Mouse (Mus musculus) CH12.LX (cell line): ENCODE data around the gene Slf1. TPM values are rescaled to one million over a fixed set of nuclear protein-coding genes. Genes with fewer than 3 reads are reported as not detected.

Experiments
- DNase-seq: peaks from one replicate; pipeline ENCODE4 v3.0.0-alpha.2; 2013; ENCODE audit errors: extremely low read depth
- H3K27ac ChIP-seq: 2 replicates; pipeline ENCODE4 v1.5.1; 2012; ENCODE audit warnings: low read depth, mild to moderate bottlenecking, control low read depth, moderate library complexity; ENCODE audit not compliant: insufficient read depth
- H3K27me3 ChIP-seq: replicated peaks from 2 replicates; pipeline ENCODE3; 2012; ENCODE audit warnings: inconsistent platforms
- H3K36me3 ChIP-seq, 2 experiments: replicated peaks in 1 of 2; 2 replicates each; pipeline versions ENCODE3 to v1.6.1; 2012; ENCODE audit warnings: inconsistent platforms in 1 of 2, low read length in 1 of 2, mild to moderate bottlenecking in 1 of 2, mixed read lengths in 1 of 2, moderate library complexity in 1 of 2; ENCODE audit not compliant: control insufficient read depth in 1 of 2, insufficient read depth in 1 of 2
- H3K4me1 ChIP-seq, 2 experiments: 2 replicates each; pipeline ENCODE4 v1.6.1; 2012; ENCODE audit warnings: inconsistent platforms in 1 of 2, moderate library complexity in 1 of 2; ENCODE audit not compliant: insufficient read depth in 2 of 2, control insufficient read depth in 1 of 2
- H3K4me2 ChIP-seq: 2 replicates; pipeline ENCODE4 v1.6.1; 2012; ENCODE audit warnings: low read depth, mild to moderate bottlenecking, control low read depth; ENCODE audit not compliant: poor library complexity, insufficient read depth, severe bottlenecking
- H3K4me3 ChIP-seq, 3 experiments: fragments of 150-350 bp in 1 of 3; sonication (generic) in 1 of 3; replicated peaks in 1 of 3; 2 replicates each; pipeline versions ENCODE3 to v1.5.1; 2011 to 2012; ENCODE audit warnings: low read depth in 2 of 3, low read length in 2 of 3, mild to moderate bottlenecking in 2 of 3, moderate library complexity in 2 of 3, control low read depth in 1 of 3, improper control_type of control experiment in 1 of 3, inconsistent platforms in 1 of 3, mixed read lengths in 1 of 3; ENCODE audit not compliant: poor library complexity in 1 of 3
- H3K79me2 ChIP-seq: replicated peaks from 2 replicates; pipeline ENCODE4 v1.6.1; 2012; ENCODE audit warnings: mild to moderate bottlenecking, moderate library complexity; ENCODE audit not compliant: control insufficient read depth, poor library complexity, insufficient read depth, severe bottlenecking; ENCODE audit errors: extremely low read depth
- H3K9ac ChIP-seq: 2 replicates; pipeline ENCODE4 v1.6.1; 2012; ENCODE audit warnings: low read depth, mild to moderate bottlenecking, control low read depth, moderate library complexity; ENCODE audit not compliant: insufficient read depth
- H3K9me3 ChIP-seq: replicated peaks from 2 replicates; pipeline ENCODE3; 2012; ENCODE audit warnings: low read length, inconsistent platforms, mixed read lengths
- BHLHE40 ChIP-seq: IDR thresholded peaks from 2 replicates; pipeline ENCODE4 v1.6.1; 2011; ENCODE audit warnings: mild to moderate bottlenecking, low read depth, low read length, improper control_type of control experiment
- CHD2 ChIP-seq: IDR thresholded peaks from 2 replicates; pipeline ENCODE4 v1.6.1; 2011; ENCODE audit warnings: low read length, improper control_type of control experiment
- CTCF ChIP-seq, 2 experiments: IDR thresholded peaks in 1 of 2; conservative IDR thresholded peaks in 1 of 2; 2 replicates each; pipeline ENCODE4 v1.5.1; 2011 to 2012; ENCODE audit warnings: low read depth in 2 of 2, low read length in 2 of 2, improper control_type of control experiment in 1 of 2, inconsistent platforms in 1 of 2, mild to moderate bottlenecking in 1 of 2, moderate library complexity in 1 of 2
- E2F4 ChIP-seq: IDR thresholded peaks from 2 replicates; pipeline ENCODE4 v1.6.1; 2011; ENCODE audit warnings: low read depth, low read length, improper control_type of control experiment; ENCODE audit not compliant: insufficient replicate concordance
- ELF1 ChIP-seq: IDR thresholded peaks from 2 replicates; pipeline ENCODE4 v1.6.1; 2014; ENCODE audit warnings: low read depth, mild to moderate bottlenecking, inconsistent platforms, low read length, improper control_type of control experiment
- ETS1 ChIP-seq: conservative IDR thresholded peaks from 2 replicates; pipeline ENCODE4 v1.6.1; 2012; ENCODE audit warnings: low read depth, mild to moderate bottlenecking, inconsistent platforms, low read length, improper control_type of control experiment, moderate library complexity
- HCFC1 ChIP-seq: IDR thresholded peaks from 2 replicates; pipeline ENCODE4 v1.6.1; 2012; ENCODE audit warnings: low read depth, mild to moderate bottlenecking, inconsistent platforms, low read length, improper control_type of control experiment
- JUN ChIP-seq: IDR thresholded peaks from 2 replicates; pipeline ENCODE4 v1.6.1; 2011; ENCODE audit warnings: low read depth, mild to moderate bottlenecking, low read length, improper control_type of control experiment, moderate library complexity; ENCODE audit not compliant: insufficient read depth
- JUND ChIP-seq: conservative IDR thresholded peaks from 2 replicates; pipeline ENCODE4 v1.6.1; 2011; ENCODE audit warnings: low read depth, low read length, improper control_type of control experiment
- KAT2A ChIP-seq: IDR thresholded peaks from 2 replicates; pipeline ENCODE4 v1.6.1; 2012; ENCODE audit warnings: low read length, improper control_type of control experiment, inconsistent platforms; ENCODE audit not compliant: insufficient replicate concordance
- MAFK ChIP-seq: IDR thresholded peaks from 2 replicates; pipeline ENCODE4 v1.6.1; 2011; ENCODE audit warnings: low read length, improper control_type of control experiment; ENCODE audit not compliant: insufficient replicate concordance
- MAZ ChIP-seq: IDR thresholded peaks from 2 replicates; pipeline ENCODE4 v1.6.1; 2012; ENCODE audit warnings: low read depth, mild to moderate bottlenecking, inconsistent platforms, low read length, improper control_type of control experiment, moderate library complexity
- MEF2A ChIP-seq: IDR thresholded peaks from 2 replicates; pipeline ENCODE4 v1.6.1; 2014; ENCODE audit warnings: low read depth, mild to moderate bottlenecking, inconsistent platforms, low read length, improper control_type of control experiment, borderline replicate concordance
- MXI1 ChIP-seq: IDR thresholded peaks from 2 replicates; pipeline ENCODE4 v1.6.1; 2011; ENCODE audit warnings: mild to moderate bottlenecking, low read depth, low read length, improper control_type of control experiment
- NELFE ChIP-seq: IDR thresholded peaks from 2 replicates; pipeline ENCODE4 v1.6.1; 2011; ENCODE audit warnings: low read depth, low read length, improper control_type of control experiment
- NRF1 ChIP-seq: IDR thresholded peaks from 2 replicates; pipeline ENCODE4 v1.6.1; 2014; ENCODE audit warnings: low read depth, mild to moderate bottlenecking, inconsistent platforms, low read length, improper control_type of control experiment, moderate library complexity
- PAX5 ChIP-seq: IDR thresholded peaks from 2 replicates; pipeline ENCODE4 v1.6.1; 2012; ENCODE audit warnings: low read length, inconsistent platforms, mixed read lengths
- POLR2A ChIP-seq: IDR thresholded peaks from 2 replicates; pipeline ENCODE4 v1.6.1; 2011; ENCODE audit warnings: low read depth, mild to moderate bottlenecking, improper control_type of control experiment, low read length
- POLR2AphosphoS2 ChIP-seq: IDR thresholded peaks from 2 replicates; pipeline ENCODE4 v1.6.1; 2011; ENCODE audit warnings: low read depth, low read length, improper control_type of control experiment
- RAD21 ChIP-seq: IDR thresholded peaks from 2 replicates; pipeline ENCODE4 v1.6.1; 2011; ENCODE audit warnings: low read depth, mild to moderate bottlenecking, low read length, improper control_type of control experiment, moderate library complexity
- RCOR1 ChIP-seq: conservative IDR thresholded peaks from 2 replicates; pipeline ENCODE4 v1.6.1; 2012; ENCODE audit warnings: low read depth, mild to moderate bottlenecking, inconsistent platforms, low read length, improper control_type of control experiment
- SIN3A ChIP-seq: IDR thresholded peaks from 2 replicates; pipeline ENCODE4 v1.6.1; 2012; ENCODE audit warnings: low read length, improper control_type of control experiment, inconsistent platforms
- SMC3 ChIP-seq: IDR thresholded peaks from 2 replicates; pipeline ENCODE4 v1.6.1; 2011; ENCODE audit warnings: low read depth, low read length, improper control_type of control experiment
- TCF12 ChIP-seq: IDR thresholded peaks from 2 replicates; pipeline ENCODE4 v1.6.1; 2014; ENCODE audit warnings: low read depth, mild to moderate bottlenecking, inconsistent platforms, low read length, improper control_type of control experiment
- UBTF ChIP-seq: IDR thresholded peaks from 2 replicates; pipeline ENCODE4 v1.6.1; 2012; ENCODE audit warnings: low read depth, mild to moderate bottlenecking, inconsistent platforms, low read length, improper control_type of control experiment, moderate library complexity
- USF1 ChIP-seq: IDR thresholded peaks from 2 replicates; pipeline ENCODE4 v1.6.1; 2014; ENCODE audit warnings: low read depth, mild to moderate bottlenecking, inconsistent platforms, low read length, improper control_type of control experiment
- USF2 ChIP-seq: conservative IDR thresholded peaks from 2 replicates; pipeline ENCODE4 v1.6.1; 2011; ENCODE audit warnings: low read depth, low read length, improper control_type of control experiment
- ZC3H11A ChIP-seq: IDR thresholded peaks from 2 replicates; pipeline ENCODE4 v1.6.1; 2012; ENCODE audit warnings: low read depth, mild to moderate bottlenecking, inconsistent platforms, low read length, improper control_type of control experiment
- ZKSCAN1 ChIP-seq: IDR thresholded peaks from 2 replicates; pipeline ENCODE4 v1.6.1; 2012; ENCODE audit warnings: low read depth, inconsistent platforms, low read length, improper control_type of control experiment, borderline replicate concordance
- ZMIZ1 ChIP-seq: IDR thresholded peaks from 2 replicates; pipeline ENCODE4 v1.6.1; 2012; ENCODE audit warnings: low read depth, mild to moderate bottlenecking, inconsistent platforms, low read length, improper control_type of control experiment
- ZNF384 ChIP-seq: IDR thresholded peaks from 2 replicates; pipeline ENCODE4 v1.6.1; 2012; ENCODE audit warnings: low read depth, low read length, improper control_type of control experiment, inconsistent platforms
- dilution Hi-C: fragments of 300-500 bp; cut with MboI; formaldehyde crosslinking; loops from 2 replicates; pipeline ENCODE4 v1.14.3; 2020; ENCODE audit warnings: low sequenced_read_pairs; ENCODE audit not compliant: extremely low pct_unique_long_range_greater_than_20kb, extremely low pct_ligation_motif_present
- in situ Hi-C: fragments of 300-500 bp; cut with MboI; formaldehyde crosslinking; loops from 3 replicates; pipeline ENCODE4 v1.14.3; 2019; ENCODE audit warnings: low sequenced_read_pairs, low pct_ligation_motif_present, low pct_unique_long_range_greater_than_20kb, mixed read lengths
- polyA plus RNA-seq: library from polyadenylated mRNA; unstranded; fragments of >175 nt; gene quantifications from 2 replicates; pipeline ENCODE4 v1.2.1, GENCODE M21; 2012; ENCODE audit warnings: low read depth; ENCODE audit not compliant: insufficient read length
- total RNA-seq, 2 experiments: library from RNA; depleted of rRNA; stranded (reverse); fragments of 300-350 nt in 1 of 2; fragments of >200 nt in 1 of 2; gene quantifications; 2 replicates each; pipeline ENCODE4 v1.2.3; 2012 to 2014

The Slf1 gene
- total and polyA plus RNA-seq, 3 experiments: 24.1 to 52.2 (median 25.4) TPM

GRCm38 (mm10) chr13:77045375-77045774 lies 89.9 kb downstream of the Slf1 start:
- DNase-seq: peak; percentile 3
- H3K4me2 ChIP-seq: no peak overlapping the region
- no peak overlapping the region for H3K9ac ChIP-seq
- TF ChIP-seq MAZ: no peak
- TF ChIP-seq TCF12: no peak
- TF ChIP-seq BHLHE40: no peak
- TF ChIP-seq POLR2A: no peak
- no peak for TF ChIP-seq ZC3H11A
- no peak for TF ChIP-seq JUND
- peak; percentile 59 for TF ChIP-seq RAD21
- no peak for TF ChIP-seq USF1
- TF ChIP-seq MEF2A: no peak
- no peak for TF ChIP-seq RCOR1
- no peak for TF ChIP-seq ZKSCAN1
- TF ChIP-seq ZMIZ1: no peak
- peak; percentile 39 for TF ChIP-seq SMC3
- no peak for TF ChIP-seq MAFK
- TF ChIP-seq KAT2A: no peak
- no peak for TF ChIP-seq USF2
- no peak for TF ChIP-seq POLR2AphosphoS2
- no peak for TF ChIP-seq NRF1
- TF ChIP-seq CTCF (conservative IDR thresholded peaks at IDR 0.05 in 1 of 2, IDR thresholded peaks at IDR 0.05 in 1 of 2; ENCODE audit: low read depth in 2 of 2, low read length in 2 of 2): peak in 1 of 2 experiments; percentile 53; a peak in 2 of 4 replicates
- TF ChIP-seq ELF1: no peak
- TF ChIP-seq ZNF384: no peak
- no peaks in the 10 kb centered on the region for H3K4me1 ChIP-seq
- in situ Hi-C loops: no loop called here
- no peak overlapping the region for H3K4me3 ChIP-seq
- H3K9me3 ChIP-seq: no peaks in the 10 kb centered on the region
- no peak overlapping the region for H3K27ac ChIP-seq
- no peaks in the 10 kb centered on the region for H3K27me3 ChIP-seq
- H3K36me3 ChIP-seq: peaks cover 5 to 24% of the 10 kb centered on the region in 2 experiments
- no peaks in the 10 kb centered on the region for H3K79me2 ChIP-seq
- dilution Hi-C loops: no loop called here

GRCm38 (mm10) chr13:77043375-77043774 lies 91.9 kb downstream of the Slf1 start:
- H3K27me3 ChIP-seq: no peaks in the 10 kb centered on the region
- in situ Hi-C loops (no loop called here), dilution Hi-C loops (no loop called here)
- no peaks in the 10 kb centered on the region for H3K4me1 ChIP-seq
- no peaks in the 10 kb centered on the region for H3K9me3 ChIP-seq
- no peak overlapping the region for H3K9ac ChIP-seq
- DNase-seq: no peak
- no peaks in the 10 kb centered on the region for H3K79me2 ChIP-seq
- H3K27ac ChIP-seq: no peak overlapping the region
- H3K4me2 ChIP-seq: no peak overlapping the region
- no peak overlapping the region for H3K4me3 ChIP-seq
- TF ChIP-seq MXI1 (no peak), KAT2A (no peak), ZKSCAN1 (no peak), ETS1 (no peak), USF2 (no peak), ZNF384 (no peak), ZC3H11A (no peak), SIN3A (no peak), CHD2 (no peak), ZMIZ1 (no peak), MEF2A (no peak), E2F4 (no peak), PAX5 (no peak), UBTF (no peak), JUN (no peak), RCOR1 (no peak), ELF1 (no peak), MAZ (no peak), NELFE (no peak), HCFC1 (no peak)
- peaks cover 3 to 23% of the 10 kb centered on the region in 2 experiments for H3K36me3 ChIP-seq
